In genomic region chr17:86800535-86800934, GRCm38 (mm10) we compare ENCODE assay signal across 10 mouse cellular contexts. TPM values are rescaled to one million over a fixed set of nuclear protein-coding genes. Genes with fewer than 3 reads are reported as not detected.
DNase-seq lines count a peak whose midpoint lies in the region; ATAC-seq and TF ChIP-seq lines count a peak whose summit lies in the region.
"Had no signal": no experiment of that assay in that cellular context is flagged by ENCODE, and none has a peak within 500 bp of the region (broad histone marks: within the 10 kb centered on the region; RNA-seq: fewer than 3 reads in every experiment).

No protein-coding gene starts in this region.

- no peaks in the 10 kb centered on the region for H3K36me3 ChIP-seq in kidney, adult 2 months (ENCODE audit: control insufficient read depth, insufficient read depth, low read length)
- H3K36me3 ChIP-seq in heart, embryonic 10.5 days, result 0 out of 2 replicates have a peak, but pooled peaks cover 2% of the 10 kb centered on the region
- H3K36me3 ChIP-seq in intestine, embryonic 15.5 days, result no peaks in the 10 kb centered on the region

- H3K9ac ChIP-seq in intestine, embryonic 15.5 days, result no peak overlapping the region

- TF ChIP-seq POLR2A in kidney, adult 2 months (IDR thresholded peaks at IDR 0.05; ENCODE audit: low read depth, low read length), result no peak

- no peaks in the 10 kb centered on the region for H3K9me3 ChIP-seq in heart, embryonic 10.5 days
- H3K9me3 ChIP-seq in intestine, embryonic 15.5 days, result no peaks in the 10 kb centered on the region
- H3K9me3 ChIP-seq: megakaryocyte, embryonic 14.5 days had no signal

- H3K27ac ChIP-seq in kidney, adult 2 months (ENCODE audit: insufficient read depth, low read depth, low read length), result peak overlapping the region; percentile 56
- 0 out of 2 replicates have a peak overlapping the region, but pooled peaks have one; percentile 17 for H3K27ac ChIP-seq in heart, embryonic 10.5 days
- peak overlapping the region; percentile 29; the same call in 1 of the 2 replicates for H3K27ac ChIP-seq in intestine, embryonic 15.5 days

- no peak overlapping the region for H3K4me2 ChIP-seq in intestine, embryonic 15.5 days (replicated peaks)

- no peaks in the 10 kb centered on the region for H3K27me3 ChIP-seq in kidney, adult 2 months (replicated peaks; ENCODE audit: control insufficient read depth, insufficient read depth, low read length)
- H3K27me3 ChIP-seq in heart, embryonic 10.5 days (ENCODE audit: insufficient read depth, poor library complexity, severe bottlenecking), result no peaks in the 10 kb centered on the region
- no peaks in the 10 kb centered on the region for H3K27me3 ChIP-seq in intestine, embryonic 15.5 days (replicated peaks)

- no peak for TF ChIP-seq CTCF in kidney, adult 2 months (conservative IDR thresholded peaks at IDR 0.05; ENCODE audit: insufficient read depth, insufficient read length, low read depth, low read length)

- no peak overlapping the region for H3K4me3 ChIP-seq in kidney, adult 2 months (ENCODE audit: insufficient read depth, low read depth, low read length)
- H3K4me3 ChIP-seq in heart, embryonic 10.5 days, result no peak overlapping the region
- no peak overlapping the region for H3K4me3 ChIP-seq in intestine, embryonic 15.5 days (replicated peaks)
- H3K4me3 ChIP-seq: erythroblast, embryonic 14.5 days; megakaryocyte, embryonic 14.5 days had no signal

- 57% methylated on average over 12 of the region's 12 CpGs for WGBS in kidney, adult 2 months
- WGBS in heart, embryonic 10.5 days, result 56% methylated on average over 12 of the region's 12 CpGs
- WGBS in intestine, embryonic 15.5 days, result 50% methylated on average over 12 of the region's 12 CpGs

- peaks cover 20% of the 10 kb centered on the region for H3K4me1 ChIP-seq in kidney, adult 2 months (ENCODE audit: control insufficient read depth, insufficient read depth, low read length)
- peaks cover 35% of the 10 kb centered on the region for H3K4me1 ChIP-seq in heart, embryonic 10.5 days
- H3K4me1 ChIP-seq in intestine, embryonic 15.5 days (replicated peaks), result peaks cover 16% of the 10 kb centered on the region

- DNase-seq in kidney, adult 2 months, result peak; percentile 60
- DNase-seq in kidney, adult 9 months, result no peak
- DNase-seq in heart, embryonic 10.5 days (ENCODE audit: low spot score), result no peak
- DNase-seq in lung, postnatal 36 days, result peak; percentile 71
- DNase-seq in adrenal gland, postnatal 4 days (ENCODE audit: low spot score in 2 of 2), result no peak
- DNase-seq: cerebellum, adult 2 months had no signal

- no peak for ATAC-seq in intestine, embryonic 15.5 days
- no peak for ATAC-seq in cerebellum, adult (ENCODE audit: insufficient number of reproducible peaks, low FRiP score, low TSS enrichment)

RNA-seq across cellular contexts. Expression of gene Epas1, which starts 47.0 kb away (rescaled TPM):
- polyA plus RNA-seq in kidney, adult 2 months (2012; rRNA removed), result 75.9 and 108 TPM in 2 replicates
- polyA plus RNA-seq in heart, embryonic 10.5 days (2016; fragmentation: Nextera tagmentation; extraction: Ambion mirVana), result 5.8 and 6.0 TPM in 2 replicates
- 3.8 and 4.0 TPM in 2 replicates for polyA plus RNA-seq in intestine, embryonic 15.5 days (2015; fragmentation: Nextera tagmentation; extraction: Ambion mirVana)
- 100 to 1,000 TPM; 129 to 150 TPM for total RNA-seq in adrenal gland, postnatal 4 days (2021)

Comparison
In these comparisons a context has a peak if more than half of its experiments do, and no peak if none do; other contexts are left out.
1. DNase-seq: peak in kidney, adult 2 months (single experiment) and lung, postnatal 36 days (single experiment); none in kidney, adult 9 months (single experiment), heart, embryonic 10.5 days (single experiment) and adrenal gland, postnatal 4 days (0 of 2).
2. RNA of gene Epas1, which starts 47.0 kb away (polyA plus RNA-seq): 75.9 to 108 TPM in kidney, adult 2 months; 5.8 to 6.0 TPM in heart, embryonic 10.5 days and 3.8 to 4.0 TPM in intestine, embryonic 15.5 days; every median in the first group is over 10 times any median in the second.
3. Peak in every context shown above with its lines, with median percentiles within 50 percentile points of each other: H3K27ac ChIP-seq.